Mouse (Mus musculus): Measurements from ENCODE around the gene Wdr70.
"Not testable (repeated sequence)": the region's sequence is repeated elsewhere in the genome, so short reads cannot be mapped to it uniquely, and the experiment has no call there.

Gene Wdr70

GRCm38 (mm10) chr15:8098774-8099749 is at the start of gene Wdr70:
Gene Wdr70 (minus strand): TSS chr15:8099209.
- peak; percentile 96 to 98 for DNase-seq

GRCm38 (mm10) chr15:8135606-8136005 is 36.6 kb upstream of the Wdr70 start:
- no peak for DNase-seq

- DNase-seq = no peak
Observed at GRCm38 (mm10) chr15:8131761-8132160, 32.8 kb upstream of the Wdr70 start.

GRCm38 (mm10) chr15:8131268-8131667 is 32.3 kb upstream of the Wdr70 start:
- no peak for DNase-seq

- no peak for DNase-seq
Observed at GRCm38 (mm10) chr15:8129281-8129680, 30.3 kb upstream of the Wdr70 start.

GRCm38 (mm10) chr15:8109782-8110181 is 10.8 kb upstream of the Wdr70 start:
- DNase-seq = no peak

- DNase-seq = peak; percentile 92 to 94
Observed at GRCm38 (mm10) chr15:8108966-8109743, 10.1 kb upstream of the Wdr70 start, which contains the start of gene Nup155. Gene Nup155 (plus strand): TSS chr15:8109273.

GRCm38 (mm10) chr15:8108360-8108965 is 9.5 kb upstream of the Wdr70 start:
- no peak for DNase-seq

- DNase-seq = not testable (repeated sequence)
Observed at GRCm38 (mm10) chr15:8101975-8102542, 3.0 kb upstream of the Wdr70 start.

GRCm38 (mm10) chr15:8097853-8098252 is 1.2 kb downstream of the Wdr70 start:
- DNase-seq = peak; percentile 43 to 74

- not testable (repeated sequence) for DNase-seq
Observed at GRCm38 (mm10) chr15:8092668-8093067, 6.3 kb downstream of the Wdr70 start.

- no peak for DNase-seq
Observed at GRCm38 (mm10) chr15:8090685-8091084, 8.3 kb downstream of the Wdr70 start.

- DNase-seq = no peak
Observed at GRCm38 (mm10) chr15:8088715-8089114, 10.3 kb downstream of the Wdr70 start.

- no peak for DNase-seq
Observed at GRCm38 (mm10) chr15:8087293-8087692, 11.7 kb downstream of the Wdr70 start.

GRCm38 (mm10) chr15:8082139-8082538 is 16.9 kb downstream of the Wdr70 start:
- DNase-seq = no peak

GRCm38 (mm10) chr15:8073159-8073558 is 25.9 kb downstream of the Wdr70 start:
- DNase-seq = not testable (repeated sequence)

GRCm38 (mm10) chr15:8065221-8065620 is 33.8 kb downstream of the Wdr70 start:
- DNase-seq = no peak

GRCm38 (mm10) chr15:8051177-8051576 is 47.8 kb downstream of the Wdr70 start:
- no peak for DNase-seq

- no peak for DNase-seq
Observed at GRCm38 (mm10) chr15:8039834-8040233, 59.2 kb downstream of the Wdr70 start.

GRCm38 (mm10) chr15:8038457-8038856 is 60.6 kb downstream of the Wdr70 start:
- DNase-seq = no peak

GRCm38 (mm10) chr15:8037825-8038224 is 61.2 kb downstream of the Wdr70 start:
- DNase-seq = no peak

GRCm38 (mm10) chr15:8031211-8031610 is 67.8 kb downstream of the Wdr70 start:
- DNase-seq = no peak

GRCm38 (mm10) chr15:8030643-8031042 is 68.4 kb downstream of the Wdr70 start:
- no peak for DNase-seq
